Mouse (Mus musculus) intestine, embryonic 15.5 days (tissue): ENCODE measurements at regions not wholly inside any gene's neighbourhood (a gene's known extent, or its start where the extent isn't known, plus 50 kb on each side); places are given as distances from the start of the nearest gene placed in this dataset.

Source experiments
- ATAC-seq: fragments of 200-750 bp; cut with Nextera tagmentation; 2 replicates; pipeline ENCODE4 v1.8.0; 2017; ENCODE audit warnings: moderate TSS enrichment, moderate library complexity
- H3K27ac ChIP-seq: fragments of 300-500 bp; sonication (generic); 2 replicates; pipeline ENCODE4 v1.5.1; 2015; ENCODE audit warnings: mild to moderate bottlenecking, inconsistent platforms
- H3K27me3 ChIP-seq: fragments of 300-500 bp; sonication (generic); replicated peaks from 2 replicates; pipeline ENCODE4 v1.6.1; 2015; ENCODE audit warnings: inconsistent platforms
- H3K36me3 ChIP-seq: fragments of 300-500 bp; sonication (generic); 2 replicates; pipeline ENCODE4 v1.6.1; 2015; ENCODE audit warnings: inconsistent platforms
- H3K4me1 ChIP-seq: fragments of 300-500 bp; sonication (generic); replicated peaks from 2 replicates; pipeline ENCODE4 v1.6.1; 2015; ENCODE audit warnings: inconsistent platforms
- H3K4me2 ChIP-seq: fragments of 300-500 bp; sonication (generic); replicated peaks from 2 replicates; pipeline ENCODE4 v1.6.1; 2015; ENCODE audit warnings: mild to moderate bottlenecking, inconsistent platforms
- H3K4me3 ChIP-seq: fragments of 300-500 bp; sonication (generic); replicated peaks from 2 replicates; pipeline ENCODE4 v1.5.1; 2015; ENCODE audit warnings: inconsistent platforms
- H3K9ac ChIP-seq: fragments of 300-500 bp; sonication (generic); 2 replicates; pipeline ENCODE4 v1.6.1; 2015; ENCODE audit warnings: inconsistent platforms
- H3K9me3 ChIP-seq: fragments of 300-500 bp; sonication (generic); 2 replicates; pipeline ENCODE4 v1.6.1; 2016; ENCODE audit warnings: inconsistent platforms
- WGBS: fragments of 180-500 bp; shearing (Covaris S2); methylation state at CpG from one replicate; pipeline ENCODE4 v1.1.7; 2015; 5-methylcytosine and 5-hydroxymethylcytosine counted together

GRCm38 (mm10) chr12:102057979-102058378 lies 70.6 kb upstream of the Slc24a4 start:
- WGBS = 84% methylated on average over 3 of the region's 3 CpGs
- H3K36me3 ChIP-seq = no peaks in the 10 kb centered on the region
- H3K27me3 ChIP-seq = no peaks in the 10 kb centered on the region
- no peak overlapping the region for H3K9ac ChIP-seq
- no peak for ATAC-seq
- H3K4me2 ChIP-seq = no peak overlapping the region
- H3K27ac ChIP-seq = no peak overlapping the region
- no peaks in the 10 kb centered on the region for H3K9me3 ChIP-seq
- H3K4me3 ChIP-seq = no peak overlapping the region
- 0 out of 2 replicates have a peak, but pooled peaks cover 3% of the 10 kb centered on the region for H3K4me1 ChIP-seq

DNA sequence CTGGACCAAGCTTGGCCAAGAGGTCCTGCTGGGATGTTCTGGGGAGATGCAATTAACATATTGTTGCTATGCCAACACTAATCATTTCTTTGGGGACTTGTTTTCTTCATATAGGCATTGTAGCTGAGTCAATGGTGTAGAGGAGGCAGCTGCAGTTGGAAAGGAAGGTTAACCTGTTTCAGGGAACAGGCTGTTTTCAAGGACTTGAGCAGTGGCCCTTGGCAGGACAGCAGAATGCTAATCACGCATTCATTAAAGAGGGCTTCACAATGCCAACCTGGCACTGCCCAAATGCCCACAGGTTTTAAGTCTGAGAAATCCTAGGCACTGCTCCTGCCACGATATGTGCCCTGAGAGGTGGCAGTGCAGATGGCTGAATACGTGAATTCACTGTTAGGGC lies 70.1 kb upstream of the Slc24a4 start:
- Histone ChIP-seq H3K4me2 (no peak overlapping the region), H3K27ac (no peak overlapping the region), H3K27me3 (no peaks in the 10 kb centered on the region), H3K9ac (no peak overlapping the region), H3K4me3 (no peak overlapping the region), H3K4me1 (0 out of 2 replicates have a peak, but pooled peaks cover 3% of the 10 kb centered on the region), H3K36me3 (no peaks in the 10 kb centered on the region), H3K9me3 (no peaks in the 10 kb centered on the region)
- WGBS = 85% methylated on average over 3 of the region's 3 CpGs
- no peak for ATAC-seq

- H3K36me3 ChIP-seq = no peaks in the 10 kb centered on the region
- WGBS = 78% methylated on average over 5 of the region's 5 CpGs
Observed at GRCm38 (mm10) chr12:102061096-102061495, 67.4 kb upstream of the Slc24a4 start.

GRCm38 (mm10) chr12:102061657-102062614 lies 66.6 kb upstream of the Slc24a4 start:
- no peak for ATAC-seq

More at GRCm38 (mm10) chr12:102061096-102061495, 67.4 kb upstream of the Slc24a4 start:
- no peak for ATAC-seq
- Histone ChIP-seq H3K4me2 (no peak overlapping the region), H3K4me1 (0 out of 2 replicates have a peak, but pooled peaks cover 3% of the 10 kb centered on the region), H3K9ac (no peak overlapping the region), H3K27me3 (no peaks in the 10 kb centered on the region), H3K27ac (no peak overlapping the region), H3K9me3 (no peaks in the 10 kb centered on the region), H3K4me3 (no peak overlapping the region)

DNA sequence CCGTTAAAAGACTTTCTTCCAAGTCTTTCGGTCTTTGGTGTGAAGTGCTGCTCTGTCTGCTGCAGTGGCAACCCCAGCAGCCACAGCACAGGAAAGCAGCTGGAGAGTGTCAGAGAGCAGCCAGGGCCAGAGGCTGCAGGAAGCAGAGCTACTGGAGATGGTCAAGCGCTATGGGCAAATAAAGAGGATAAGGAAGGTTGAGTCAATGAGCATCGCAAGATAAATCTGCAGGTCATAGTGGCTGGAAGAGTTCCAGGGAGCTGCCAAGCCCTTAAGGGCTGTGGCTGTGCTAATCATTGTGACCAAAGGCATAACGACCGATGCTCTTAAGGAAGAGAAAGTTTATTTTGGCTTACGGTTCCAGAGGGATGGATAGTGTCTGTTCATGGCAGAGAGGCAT lies 65.9 kb upstream of the Slc24a4 start:
- WGBS = 37% methylated on average over 7 of the region's 7 CpGs

More at GRCm38 (mm10) chr12:102061657-102062614, 66.6 kb upstream of the Slc24a4 start:
- H3K9me3 ChIP-seq = no peaks in the 10 kb centered on the region
- WGBS = 54% methylated on average over 7 of the region's 7 CpGs
- no peaks in the 10 kb centered on the region for H3K27me3 ChIP-seq
- H3K4me1 ChIP-seq = 0 out of 2 replicates have a peak, but pooled peaks cover 4% of the 10 kb centered on the region
- no peak overlapping the region for H3K4me3 ChIP-seq
- H3K27ac ChIP-seq = no peak overlapping the region
- no peaks in the 10 kb centered on the region for H3K36me3 ChIP-seq
- H3K9ac ChIP-seq = no peak overlapping the region
- no peak overlapping the region for H3K4me2 ChIP-seq

GRCm38 (mm10) chr12:102063211-102063610 lies 65.3 kb upstream of the Slc24a4 start:
- Histone ChIP-seq H3K4me2 (no peak overlapping the region), H3K9me3 (no peaks in the 10 kb centered on the region), H3K4me3 (no peak overlapping the region), H3K9ac (no peak overlapping the region), H3K36me3 (no peaks in the 10 kb centered on the region), H3K27ac (no peak overlapping the region), H3K27me3 (no peaks in the 10 kb centered on the region), H3K4me1 (0 out of 2 replicates have a peak, but pooled peaks cover 6% of the 10 kb centered on the region)
- WGBS = 84% methylated on average over 6 of the region's 6 CpGs
- ATAC-seq = no peak

More for the DNA sequence above, 65.9 kb upstream of the Slc24a4 start:
- Histone ChIP-seq H3K27me3 (no peaks in the 10 kb centered on the region), H3K4me3 (no peak overlapping the region), H3K36me3 (no peaks in the 10 kb centered on the region), H3K4me2 (no peak overlapping the region), H3K27ac (no peak overlapping the region), H3K9ac (no peak overlapping the region), H3K9me3 (no peaks in the 10 kb centered on the region), H3K4me1 (0 out of 2 replicates have a peak, but pooled peaks cover 6% of the 10 kb centered on the region)
- ATAC-seq = no peak

- H3K27me3 ChIP-seq = no peaks in the 10 kb centered on the region
- H3K9me3 ChIP-seq = no peaks in the 10 kb centered on the region
- H3K27ac ChIP-seq = no peak overlapping the region
- H3K4me2 ChIP-seq = no peak overlapping the region
- no peak for ATAC-seq
- H3K4me3 ChIP-seq = no peak overlapping the region
- WGBS = 67% methylated on average over 5 of the region's 5 CpGs
- 0 out of 2 replicates have a peak, but pooled peaks cover 6% of the 10 kb centered on the region for H3K4me1 ChIP-seq
- no peak overlapping the region for H3K9ac ChIP-seq
- no peaks in the 10 kb centered on the region for H3K36me3 ChIP-seq
Observed at GRCm38 (mm10) chr12:102064710-102065325, 63.7 kb upstream of the Slc24a4 start.

- no peak overlapping the region for H3K9ac ChIP-seq
Observed at GRCm38 (mm10) chr12:102067685-102068084, 60.8 kb upstream of the Slc24a4 start.

DNA sequence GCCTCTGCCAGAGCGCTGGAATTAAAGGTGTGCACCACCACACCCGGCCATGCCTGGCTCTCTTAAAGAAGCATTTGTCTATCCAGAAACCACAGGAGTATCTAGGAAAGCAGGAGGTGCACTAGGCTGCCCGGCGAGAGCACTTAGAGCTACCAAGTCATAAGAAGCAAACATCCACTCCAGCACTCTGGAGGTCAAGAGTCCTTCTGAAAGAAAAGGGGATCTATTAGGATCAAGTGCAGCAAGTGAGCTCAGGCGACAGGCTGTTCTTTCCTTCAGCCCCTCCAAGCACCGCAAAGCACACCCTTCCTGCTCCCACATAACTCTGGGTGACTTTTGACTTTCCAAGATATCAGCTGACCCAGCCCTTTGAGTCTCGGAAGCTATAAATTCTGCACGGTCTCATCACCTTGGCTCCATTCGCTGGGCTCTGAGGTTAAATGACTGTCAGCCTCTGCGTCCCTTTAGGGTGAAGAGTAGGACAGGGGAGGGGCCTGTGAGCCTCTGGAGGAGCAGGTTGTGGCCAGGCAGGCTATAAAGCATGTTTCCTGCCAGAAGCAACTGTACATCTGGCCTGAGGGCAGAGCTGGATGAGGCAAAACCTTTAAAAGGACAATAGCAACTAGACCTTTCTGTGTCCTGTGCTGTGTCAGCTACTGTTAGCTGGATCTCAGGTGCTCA lies 58.9 kb upstream of the Slc24a4 start:
- 44% methylated on average over 10 of the region's 10 CpGs for WGBS
- ATAC-seq = peak; percentile 49
- no peak overlapping the region for H3K4me3 ChIP-seq
- no peak overlapping the region for H3K9ac ChIP-seq
- H3K27ac ChIP-seq = no peak overlapping the region
- H3K4me1 ChIP-seq = 0 out of 2 replicates have a peak, but pooled peaks cover 3% of the 10 kb centered on the region
- H3K4me2 ChIP-seq = no peak overlapping the region
- H3K9me3 ChIP-seq = no peaks in the 10 kb centered on the region
- H3K36me3 ChIP-seq = no peaks in the 10 kb centered on the region
- no peaks in the 10 kb centered on the region for H3K27me3 ChIP-seq

More at GRCm38 (mm10) chr12:102067685-102068084, 60.8 kb upstream of the Slc24a4 start:
- no peaks in the 10 kb centered on the region for H3K9me3 ChIP-seq
- 0 out of 2 replicates have a peak, but pooled peaks cover 4% of the 10 kb centered on the region for H3K4me1 ChIP-seq
- no peak overlapping the region for H3K27ac ChIP-seq
- no peak for ATAC-seq
- 90% methylated on average over 7 of the region's 7 CpGs for WGBS
- no peak overlapping the region for H3K4me3 ChIP-seq
- H3K4me2 ChIP-seq = no peak overlapping the region
- H3K36me3 ChIP-seq = no peaks in the 10 kb centered on the region
- no peaks in the 10 kb centered on the region for H3K27me3 ChIP-seq

DNA sequence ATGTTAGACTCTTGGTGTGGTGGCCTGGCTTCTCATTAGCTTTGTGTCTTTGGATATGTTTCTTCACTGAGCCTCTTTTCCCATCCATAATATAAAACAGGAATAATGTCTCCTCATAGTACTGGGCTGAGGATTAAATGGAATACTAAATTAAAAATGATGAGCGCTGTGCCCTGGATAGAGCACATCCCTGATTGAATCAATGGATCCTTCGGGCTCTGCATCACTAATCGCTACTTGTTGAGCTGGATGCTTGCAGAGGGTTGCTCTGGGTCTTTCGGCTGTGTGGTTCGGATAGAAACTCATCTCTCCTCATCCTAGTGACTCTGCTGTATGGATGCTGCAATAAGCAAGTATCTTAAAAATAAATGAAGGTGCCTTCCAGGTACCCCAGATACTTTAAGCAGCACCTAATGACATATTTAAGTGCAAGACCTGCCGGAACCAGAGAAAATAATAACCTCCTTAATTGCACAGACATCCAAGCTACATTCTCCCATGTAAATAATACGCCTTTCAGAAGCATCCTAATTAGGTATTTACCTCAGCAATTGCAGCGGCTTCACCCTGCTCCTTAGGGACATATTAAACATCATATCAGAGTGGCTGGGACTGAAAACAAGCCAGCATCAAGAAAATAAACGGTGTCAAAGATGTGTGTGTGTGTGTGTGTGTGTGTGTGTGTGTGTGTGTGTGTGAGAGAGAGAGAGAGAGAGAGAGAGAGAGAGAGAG lies 56.5 kb upstream of the Slc24a4 start:
- H3K4me1 ChIP-seq = 0 out of 2 replicates have a peak, but pooled peaks cover under 1% of the 10 kb centered on the region
- H3K27me3 ChIP-seq = no peaks in the 10 kb centered on the region
- no peaks in the 10 kb centered on the region for H3K9me3 ChIP-seq
- H3K9ac ChIP-seq = no peak overlapping the region
- no peaks in the 10 kb centered on the region for H3K36me3 ChIP-seq
- H3K4me2 ChIP-seq = no peak overlapping the region
- 87% methylated on average over 9 of the region's 9 CpGs for WGBS
- H3K27ac ChIP-seq = no peak overlapping the region
- ATAC-seq = no peak
- no peak overlapping the region for H3K4me3 ChIP-seq

GRCm38 (mm10) chr12:102073540-102073939 lies 55.0 kb upstream of the Slc24a4 start:
- 88% methylated on average over 3 of the region's 3 CpGs for WGBS
- H3K27ac ChIP-seq = no peak overlapping the region
- H3K36me3 ChIP-seq = no peaks in the 10 kb centered on the region
- H3K9me3 ChIP-seq = no peaks in the 10 kb centered on the region
- no peaks in the 10 kb centered on the region for H3K4me1 ChIP-seq
- no peak for ATAC-seq
- H3K27me3 ChIP-seq = no peaks in the 10 kb centered on the region
- no peak overlapping the region for H3K9ac ChIP-seq
- no peak overlapping the region for H3K4me2 ChIP-seq
- no peak overlapping the region for H3K4me3 ChIP-seq
